Mouse (Mus musculus) heart, postnatal 36 days (tissue): Measurements from ENCODE around the gene Pip5k1c. TPM values are rescaled to one million over a fixed set of nuclear protein-coding genes. Genes with fewer than 3 reads are reported as not detected.
A peak's percentile ranks its signal among the peaks of the same experiment; 100 is the strongest.

Experiments used
- DNase-seq, 2 experiments: peaks; one replicate each; pipeline ENCODE4 v3.0.0; 2021 to 2022
- intact Hi-C: fragments of 180-260 bp; cut with DNase I; formaldehyde crosslinking; loops from one replicate; pipeline ENCODE4 v1.15.1; 2025
- total RNA-seq, 2 experiments: library from RNA; stranded (reverse); gene quantifications; 2 replicates each; pipeline ENCODE4 v1.2.3; 2021

Gene Pip5k1c
- total RNA-seq, 2 experiments from 2014 or later: 31.5 to 33.3 TPM

GRCm38 (mm10) chr10:81320550-81321347 is 28.0 kb downstream of the Pip5k1c start, which contains the start of gene Cactin:
Gene Cactin, plus strand, starts transcription at chr10:81321103.
- DNase-seq: peak; percentile 96 to 98
- intact Hi-C loops: no loop called here

- DNase-seq: no peak
- intact Hi-C loops: no loop called here
Observed at GRCm38 (mm10) chr10:81321436-81321835, 28.7 kb downstream of the Pip5k1c start.

- intact Hi-C loops: no loop called here
- no peak for DNase-seq
Observed at GRCm38 (mm10) chr10:81322444-81322843, 29.7 kb downstream of the Pip5k1c start.

DNA sequence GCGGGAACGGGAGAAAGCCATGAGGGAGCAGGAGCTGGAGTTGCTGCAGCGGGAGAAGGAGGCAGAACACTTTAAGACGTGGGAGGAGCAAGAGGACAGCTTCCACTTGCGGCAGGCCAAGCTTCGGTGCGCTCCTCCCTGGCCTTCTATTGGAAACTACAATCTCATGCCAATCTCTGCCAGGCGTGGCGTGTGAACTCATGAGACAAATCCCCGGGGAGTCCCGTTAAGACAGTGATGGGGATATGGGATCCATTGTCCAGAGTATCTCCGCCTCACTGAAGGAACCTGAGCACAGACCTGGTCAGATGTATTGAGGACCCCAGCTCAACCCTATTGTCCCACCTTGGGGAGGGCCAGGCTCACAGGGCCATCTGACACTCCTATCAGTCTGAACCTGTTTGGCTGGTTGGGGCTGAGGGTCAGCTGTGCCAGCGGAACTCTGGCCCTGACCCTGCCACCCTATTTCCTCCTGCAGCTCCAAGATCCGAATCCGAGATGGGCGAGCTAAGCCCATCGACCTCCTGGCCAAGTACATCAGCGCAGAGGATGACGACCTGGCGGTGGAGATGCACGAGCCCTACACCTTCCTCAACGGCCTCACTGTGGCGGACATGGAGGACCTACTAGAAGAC is 30.5 kb downstream of the Pip5k1c start:
- no peak for DNase-seq
- intact Hi-C loops: no loop called here

- intact Hi-C loops: no loop called here
- no peak for DNase-seq
Observed at GRCm38 (mm10) chr10:81323791-81324530, 31.2 kb downstream of the Pip5k1c start.

DNA sequence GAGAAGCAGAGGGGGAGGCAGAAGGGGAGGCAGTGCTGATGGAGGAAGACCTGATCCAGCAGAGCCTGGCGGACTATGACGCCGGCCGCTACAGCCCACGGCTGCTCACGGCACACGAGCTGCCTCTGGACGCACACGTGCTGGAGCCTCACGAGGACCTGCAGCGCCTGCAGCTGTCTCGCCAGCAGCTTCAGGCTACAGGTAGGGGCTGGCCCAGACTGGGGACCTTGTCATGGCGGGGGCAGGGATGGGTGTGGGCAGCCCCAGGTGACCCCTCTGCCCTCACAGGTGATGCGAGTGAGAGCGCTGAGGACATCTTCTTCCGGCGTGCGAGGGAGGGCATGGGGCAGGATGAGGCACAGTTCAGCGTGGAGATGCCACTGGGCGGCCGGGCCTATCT is 32.4 kb downstream of the Pip5k1c start:
- no peak for DNase-seq
- intact Hi-C loops: no loop called here

- no peak for DNase-seq
- intact Hi-C loops: loop anchor here (2.0 kb wide), 1 partner anchor 15 kb away; no protein-coding TSS in a partner anchor
Observed at GRCm38 (mm10) chr10:81325781-81326180, 33.0 kb downstream of the Pip5k1c start.

DNA sequence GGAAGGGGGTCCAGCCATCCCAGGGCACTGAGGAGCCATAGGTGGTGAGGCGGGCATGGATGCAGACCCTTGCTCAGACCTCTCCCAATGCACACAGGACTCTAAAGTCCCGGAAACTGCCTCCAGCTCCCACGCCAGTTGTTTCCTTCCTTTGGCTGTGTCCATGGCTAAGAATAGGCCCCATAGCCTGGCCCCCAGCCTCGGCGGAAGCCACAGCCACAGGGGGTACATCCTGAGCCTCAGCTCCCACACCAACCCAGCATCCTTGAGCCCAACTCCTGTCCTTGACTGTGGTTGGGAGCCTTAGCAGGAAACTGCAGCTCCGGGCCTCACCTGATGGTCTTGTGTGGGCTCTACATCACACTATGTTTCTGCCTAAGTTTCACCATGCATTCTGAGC is 34.1 kb downstream of the Pip5k1c start:
- intact Hi-C loops: loop anchor here (2.0 kb wide), 1 partner anchor 14 kb away; no protein-coding TSS in a partner anchor
- DNase-seq: peak; percentile 49 to 60

GRCm38 (mm10) chr10:81327959-81328358 is 35.2 kb downstream of the Pip5k1c start:
- intact Hi-C loops: loop anchor here (2.0 kb wide), 1 partner anchor 13 kb away; no protein-coding TSS in a partner anchor
- peak in 1 of 2 experiments; percentile 35 for DNase-seq

DNA sequence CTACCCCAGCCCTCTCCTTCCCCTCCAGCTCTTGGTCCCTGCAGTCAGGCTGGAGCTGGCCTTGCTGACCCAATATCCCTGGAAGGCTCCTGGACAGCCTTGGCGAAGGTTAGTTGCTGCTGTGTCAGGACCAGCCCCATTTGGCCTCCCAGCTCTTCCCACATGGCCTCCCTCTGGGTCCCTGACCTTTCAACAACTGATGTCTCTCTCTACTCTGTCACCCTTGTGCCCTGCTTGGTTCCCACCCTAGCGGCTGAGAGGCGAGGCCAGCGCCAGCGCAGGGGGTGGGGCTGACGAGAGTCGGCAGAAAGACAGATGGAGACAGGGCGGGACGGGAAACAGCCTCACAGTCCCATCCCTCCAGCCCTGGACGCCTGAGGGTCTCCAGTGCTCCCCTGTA is 35.6 kb downstream of the Pip5k1c start, which contains the start of gene Tbxa2r:
TSS of gene Tbxa2r (plus strand) at position 346 of the 400 bp plus-strand sequence.
- intact Hi-C loops: no loop called here

DNA sequence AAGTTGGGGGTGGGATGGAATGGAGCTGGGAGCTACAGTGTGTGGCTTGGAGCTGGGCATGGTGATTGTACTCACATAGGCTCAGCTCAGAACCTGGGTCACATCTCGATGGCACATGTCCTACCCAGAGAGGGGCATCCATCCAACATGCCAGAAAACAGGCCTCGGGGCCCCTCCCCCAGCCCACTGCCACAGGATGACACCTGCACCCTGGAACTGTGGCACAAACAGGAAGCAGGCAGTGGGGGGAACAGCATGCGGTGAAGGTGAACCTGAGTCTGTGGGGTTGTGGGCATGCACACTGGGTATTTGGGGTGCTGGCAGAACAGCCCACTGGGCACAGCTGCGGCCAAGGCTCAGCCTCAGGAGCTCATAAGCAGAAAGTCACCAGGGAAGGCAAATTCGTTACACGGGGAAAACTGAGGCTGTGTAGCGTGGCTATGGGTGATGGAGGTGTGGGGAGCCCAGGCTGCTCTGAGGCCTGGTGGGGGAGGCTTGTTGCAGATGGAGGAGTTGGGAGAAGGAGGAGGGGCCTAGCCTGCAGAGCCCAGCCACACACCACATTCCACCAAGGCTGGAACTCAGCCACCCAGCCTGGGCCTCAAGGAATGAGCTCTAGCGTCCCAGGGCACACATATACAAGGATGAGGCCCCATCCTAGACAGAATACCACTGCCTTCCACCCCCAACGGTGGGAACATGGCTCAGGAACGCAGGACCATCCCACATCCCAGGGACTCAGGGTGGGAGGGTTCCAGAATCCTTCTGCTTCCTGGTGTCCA is 36.6 kb downstream of the Pip5k1c start:
- intact Hi-C loops: no loop called here

More for the DNA sequence above, 35.6 kb downstream of the Pip5k1c start, which contains the start of gene Tbxa2r:
- peak; percentile 62 to 71 for DNase-seq

GRCm38 (mm10) chr10:81330007-81330406 is 37.2 kb downstream of the Pip5k1c start:
- intact Hi-C loops: no loop called here
- peak; percentile 73 to 75 for DNase-seq

More for the DNA sequence above, 36.6 kb downstream of the Pip5k1c start:
- peak; percentile 13 to 37 for DNase-seq

- intact Hi-C loops: no loop called here
- no peak for DNase-seq
Observed at GRCm38 (mm10) chr10:81332277-81332676, 39.5 kb downstream of the Pip5k1c start.

- no peak for DNase-seq
- intact Hi-C loops: no loop called here
Observed at GRCm38 (mm10) chr10:81334324-81334723, 41.6 kb downstream of the Pip5k1c start.

DNA sequence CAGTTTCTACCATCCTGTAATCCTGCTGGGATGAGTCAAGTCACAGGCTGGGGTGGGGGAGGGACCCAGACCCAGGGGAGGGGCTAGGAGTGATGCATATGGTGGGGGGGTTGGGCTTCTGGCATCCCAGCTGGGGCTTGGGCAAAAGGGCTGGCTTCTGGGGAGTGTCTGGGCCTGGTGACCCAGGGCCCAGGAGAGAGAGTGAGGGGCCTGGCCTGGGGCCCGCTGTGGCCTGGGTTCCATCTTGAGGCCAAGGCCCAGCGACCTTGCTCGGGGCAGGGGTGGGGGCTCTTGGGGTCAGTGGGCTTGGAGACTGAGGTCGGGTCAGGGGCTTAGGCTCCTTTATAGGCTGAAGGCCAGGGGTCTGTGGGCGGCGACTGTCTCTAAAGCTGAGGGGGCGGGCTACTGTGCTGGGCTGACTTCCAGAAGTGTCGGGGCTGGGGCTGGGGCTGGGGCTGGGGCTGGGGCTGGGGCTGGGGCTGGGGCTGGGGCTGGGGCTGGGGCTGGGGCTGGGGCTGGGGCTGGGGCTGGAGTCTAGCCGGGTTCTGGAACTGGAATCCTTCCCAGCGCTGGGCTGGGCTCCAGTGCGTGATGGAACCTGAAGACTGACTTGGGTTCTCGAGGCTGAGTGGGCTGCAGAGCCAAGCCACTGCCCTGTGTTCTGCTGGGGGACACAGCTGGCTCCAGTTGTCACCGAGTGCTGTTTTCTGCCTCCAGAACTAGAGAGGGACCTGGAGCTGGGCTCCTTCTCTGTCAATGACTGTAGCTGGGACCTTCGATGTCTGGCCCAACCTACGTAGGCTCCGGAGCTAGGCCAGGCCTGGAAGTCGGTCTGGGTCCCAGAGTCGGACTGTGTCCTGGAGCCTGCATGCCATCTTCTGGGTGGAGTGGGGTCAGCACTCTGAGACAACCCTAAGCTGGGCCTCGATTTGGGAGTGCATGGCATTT is 42.9 kb downstream of the Pip5k1c start:
- no peak for DNase-seq
- intact Hi-C loops: no loop called here

- DNase-seq: no peak
- intact Hi-C loops: no loop called here
Observed at GRCm38 (mm10) chr10:81336558-81336957, 43.8 kb downstream of the Pip5k1c start.

- DNase-seq: no peak
- intact Hi-C loops: loop anchor here (2.0 kb wide), 2 partner anchors 14 to 52 kb away; no protein-coding TSS in a partner anchor
Observed at GRCm38 (mm10) chr10:81340551-81341332, 48.0 kb downstream of the Pip5k1c start.
